Mouse (Mus musculus): ENCODE data around the gene Flt3l.
"Not testable (repeated sequence)": the region's sequence is repeated elsewhere in the genome, so short reads cannot be mapped to it uniquely, and the experiment has no call there.

The Flt3l gene

DNA sequence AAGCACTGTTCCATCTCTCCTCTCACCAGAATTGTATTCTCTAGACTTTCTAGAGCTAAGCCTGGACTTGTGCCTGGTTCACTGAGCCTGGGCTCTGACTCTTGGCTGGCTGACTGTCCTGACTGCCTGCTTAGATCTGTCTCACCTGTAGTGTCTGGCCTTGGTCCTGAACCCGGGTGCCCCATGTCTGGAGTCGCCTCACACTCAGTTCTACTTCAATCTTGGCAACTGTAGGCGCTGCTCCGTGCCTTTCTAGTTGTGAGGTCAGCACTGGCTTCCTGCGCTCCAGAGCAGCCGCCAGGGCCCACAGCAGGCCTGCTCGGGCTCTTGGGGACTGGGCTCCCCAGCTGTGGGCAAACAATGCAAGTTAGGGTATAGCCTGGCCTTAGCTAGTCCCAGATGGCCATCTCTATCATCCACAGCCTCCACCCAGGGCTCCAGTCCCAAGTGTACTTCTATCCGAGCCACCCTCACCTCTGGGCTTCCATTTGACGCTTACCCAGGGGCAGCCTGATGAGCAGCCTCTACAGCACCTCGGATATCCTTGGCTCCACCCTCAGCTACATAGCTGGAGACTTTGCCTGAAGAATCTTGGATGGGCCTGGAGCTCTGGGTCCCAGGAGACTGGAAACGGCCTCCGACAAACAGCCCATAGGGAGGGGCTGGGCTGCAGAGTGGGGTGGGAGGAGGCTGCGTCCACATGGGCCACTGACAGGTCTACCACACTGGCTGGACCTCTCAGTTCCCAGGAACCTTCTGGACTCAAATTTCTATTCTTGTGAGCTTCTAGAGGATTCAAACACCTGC lies 8.3 kb upstream of the Flt3l start:
- no peak for DNase-seq (ENCODE audit: low spot score in 2 of 2)

DNA sequence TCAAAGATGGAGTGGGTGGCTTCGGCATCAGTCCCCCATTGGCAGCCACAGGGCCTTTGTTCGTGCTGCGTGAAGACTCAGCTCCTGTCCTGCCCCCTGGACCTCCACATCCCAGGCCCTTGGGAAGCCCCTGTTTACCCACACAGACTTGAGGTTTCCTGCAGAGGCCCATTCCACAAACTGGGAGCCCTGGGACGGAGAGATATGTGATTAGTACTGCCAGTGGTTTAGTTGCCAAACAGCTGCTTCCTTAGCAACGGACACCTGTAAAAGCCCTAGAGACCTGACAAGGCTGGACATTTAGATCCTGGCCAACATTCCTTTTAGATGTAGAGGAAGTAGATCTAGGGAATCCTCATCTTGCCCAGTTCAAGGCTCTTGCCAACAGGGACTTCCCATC lies 5.7 kb upstream of the Flt3l start:
- DNase-seq (ENCODE audit: low spot score in 2 of 2): no peak

DNA sequence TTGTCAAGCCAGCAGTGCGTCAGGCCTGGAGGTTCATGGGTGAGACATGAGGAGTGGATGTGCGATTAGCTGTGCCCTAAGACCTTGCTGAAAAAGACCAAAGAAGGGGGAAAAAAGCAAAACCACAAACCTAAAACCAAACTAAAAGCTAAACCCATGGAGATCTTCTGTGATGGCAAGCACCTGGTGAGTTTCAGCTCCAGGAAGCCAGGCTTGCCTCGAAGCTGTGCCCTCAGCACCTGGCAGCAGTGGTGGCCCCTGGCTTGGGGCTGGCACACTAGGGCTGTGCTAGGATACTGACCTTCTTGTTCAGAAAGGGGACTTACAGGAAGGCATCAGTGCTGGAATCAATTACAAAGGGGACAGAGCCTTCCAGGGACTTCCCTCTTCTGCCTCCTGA lies 5.1 kb upstream of the Flt3l start:
- DNase-seq (ENCODE audit: low spot score in 2 of 2): no peak

DNA sequence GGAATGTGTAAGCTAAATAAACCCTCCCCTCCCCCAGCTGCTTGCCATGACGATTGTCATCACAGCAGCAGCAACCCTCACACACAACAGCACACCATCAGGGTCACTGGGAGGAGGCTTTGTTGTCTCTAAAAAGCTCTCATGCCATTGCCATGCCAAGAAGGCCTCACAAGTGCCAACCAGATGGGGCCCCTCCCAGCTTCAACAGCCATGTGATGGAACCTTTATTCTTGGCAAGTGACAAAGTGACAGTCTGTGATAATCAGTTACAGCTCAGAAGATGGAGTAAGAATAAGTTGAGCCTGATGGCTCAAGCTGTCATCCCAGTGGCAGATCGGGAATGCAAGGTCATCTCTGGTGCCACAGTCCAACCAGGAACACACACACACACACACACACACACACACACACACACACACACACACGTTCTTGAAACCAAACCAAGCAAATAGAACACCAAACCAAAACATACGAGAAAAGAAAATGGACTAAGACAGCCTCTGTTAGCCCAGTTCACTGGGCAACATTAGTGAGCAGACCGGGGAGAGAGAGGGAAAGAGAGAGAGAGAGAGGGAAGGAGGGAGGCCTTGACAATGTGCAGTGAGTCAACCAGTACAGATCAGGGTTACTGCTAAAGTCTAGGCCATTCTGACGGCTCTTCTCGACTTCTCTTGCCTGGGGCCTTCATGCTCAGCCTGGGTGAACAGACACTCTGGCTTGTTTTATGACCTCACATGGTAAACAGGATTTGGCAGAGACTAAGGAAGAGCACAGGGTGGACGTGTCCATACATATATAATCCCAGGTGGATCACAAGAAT lies 3.9 kb upstream of the Flt3l start:
- DNase-seq (ENCODE audit: low spot score in 2 of 2): no peak

DNA sequence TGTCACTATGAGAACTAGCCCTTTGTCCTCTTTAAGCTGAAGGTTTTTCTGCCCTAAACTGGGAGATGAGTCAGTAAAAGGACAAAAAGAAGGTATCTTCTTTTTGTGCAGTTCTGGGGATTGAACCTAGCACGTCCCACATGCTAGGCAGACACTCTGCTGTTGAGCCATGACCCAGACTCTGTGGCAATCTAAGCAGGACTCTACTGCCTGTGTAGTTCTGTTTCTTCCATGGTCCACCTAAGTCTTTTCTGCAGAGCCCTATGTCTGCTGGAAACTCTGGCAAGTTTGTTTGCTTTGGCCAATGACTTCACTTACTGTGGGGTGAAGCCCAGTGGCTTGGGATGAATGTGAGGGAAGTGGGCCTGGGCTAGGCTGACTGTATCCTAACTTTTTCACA lies 2.2 kb upstream of the Flt3l start:
- no peak for DNase-seq (ENCODE audit: low spot score in 2 of 2)

DNA sequence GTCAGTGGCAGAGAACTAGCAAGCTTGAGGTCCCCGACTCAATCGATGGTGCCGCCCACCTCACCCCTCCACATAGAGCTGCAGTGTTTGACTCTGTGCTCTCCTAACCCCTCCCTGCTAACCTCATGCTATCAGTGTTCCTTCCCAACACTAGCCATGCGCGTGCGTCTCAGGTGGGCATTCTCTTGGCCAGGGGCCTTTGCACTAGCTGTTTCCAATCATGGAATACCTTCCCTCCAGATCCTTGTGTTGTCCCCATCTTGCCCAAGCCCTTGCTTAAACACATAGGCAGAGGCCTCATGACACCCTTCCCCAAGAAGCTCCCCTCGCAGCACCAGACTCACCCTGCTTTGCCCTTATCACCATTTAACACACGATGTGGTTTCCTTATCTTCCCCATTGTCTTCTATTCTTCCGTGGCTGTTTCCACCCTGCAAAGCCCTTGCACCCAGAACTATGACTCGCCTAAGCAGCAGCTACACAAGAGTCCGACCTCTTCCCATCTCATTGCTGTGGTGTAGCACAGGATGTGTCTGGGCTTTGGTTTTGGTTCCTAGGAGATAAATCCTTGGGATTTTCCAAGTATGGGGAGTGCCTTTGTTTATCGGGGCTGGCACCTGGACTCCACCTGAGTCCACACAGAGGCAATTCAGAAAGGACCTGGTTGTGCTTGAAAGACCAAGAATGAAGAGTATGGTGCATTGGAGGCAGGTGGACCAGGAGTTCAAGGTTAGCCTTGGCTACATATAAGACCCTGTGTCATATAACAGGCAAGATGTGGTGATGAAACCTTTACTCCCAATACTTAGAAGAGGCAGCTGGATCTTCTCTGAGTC lies 1.2 kb upstream of the Flt3l start:
- DNase-seq (ENCODE audit: low spot score in 2 of 2): no peak

DNA sequence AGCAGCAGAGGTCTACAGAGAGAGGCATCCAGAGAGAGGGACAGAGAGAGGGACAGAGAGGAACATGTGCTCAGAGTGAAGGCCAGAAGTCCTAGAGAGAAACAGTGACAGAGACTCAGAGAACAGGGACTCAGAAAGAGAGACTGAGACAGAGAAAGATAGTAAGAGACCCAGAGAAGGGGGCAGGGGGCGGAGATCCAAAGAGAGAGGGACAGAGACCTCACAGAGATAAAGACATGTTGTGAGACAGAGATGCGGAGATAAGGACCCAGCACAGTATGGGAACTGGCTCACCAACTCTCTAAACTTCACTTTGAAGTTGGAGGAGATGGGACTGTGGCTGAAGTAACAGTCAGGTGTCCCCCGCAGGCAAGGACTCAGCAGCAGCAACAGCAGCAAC lies 862 bp downstream of the Flt3l start:
- DNase-seq (ENCODE audit: low spot score in 2 of 2): no peak

DNA sequence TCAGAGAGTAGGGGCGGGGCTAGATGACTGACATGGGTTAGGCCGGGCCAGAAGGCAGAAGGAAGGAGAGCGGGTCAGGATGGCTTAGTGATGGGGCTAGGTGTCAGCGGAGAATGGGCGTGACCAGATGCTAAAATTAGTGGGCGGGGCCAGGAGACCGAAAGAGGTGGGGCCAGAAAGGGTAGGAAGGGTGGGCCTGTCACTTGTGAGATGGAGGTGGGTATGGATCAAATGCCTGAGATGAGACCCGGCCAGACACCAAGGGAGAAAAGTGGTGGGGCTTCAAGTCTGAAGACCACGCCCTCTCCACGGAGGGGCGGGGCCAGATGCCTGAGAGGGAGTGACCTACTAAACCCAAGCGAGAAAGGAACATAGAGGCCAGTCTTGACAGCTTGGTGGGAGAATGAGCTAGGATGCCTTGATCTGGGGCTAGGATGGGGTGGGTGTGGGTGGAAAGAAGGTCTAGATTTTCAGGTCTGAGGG lies 1.6 kb downstream of the Flt3l start:
- DNase-seq (ENCODE audit: low spot score in 2 of 2): no peak

DNA sequence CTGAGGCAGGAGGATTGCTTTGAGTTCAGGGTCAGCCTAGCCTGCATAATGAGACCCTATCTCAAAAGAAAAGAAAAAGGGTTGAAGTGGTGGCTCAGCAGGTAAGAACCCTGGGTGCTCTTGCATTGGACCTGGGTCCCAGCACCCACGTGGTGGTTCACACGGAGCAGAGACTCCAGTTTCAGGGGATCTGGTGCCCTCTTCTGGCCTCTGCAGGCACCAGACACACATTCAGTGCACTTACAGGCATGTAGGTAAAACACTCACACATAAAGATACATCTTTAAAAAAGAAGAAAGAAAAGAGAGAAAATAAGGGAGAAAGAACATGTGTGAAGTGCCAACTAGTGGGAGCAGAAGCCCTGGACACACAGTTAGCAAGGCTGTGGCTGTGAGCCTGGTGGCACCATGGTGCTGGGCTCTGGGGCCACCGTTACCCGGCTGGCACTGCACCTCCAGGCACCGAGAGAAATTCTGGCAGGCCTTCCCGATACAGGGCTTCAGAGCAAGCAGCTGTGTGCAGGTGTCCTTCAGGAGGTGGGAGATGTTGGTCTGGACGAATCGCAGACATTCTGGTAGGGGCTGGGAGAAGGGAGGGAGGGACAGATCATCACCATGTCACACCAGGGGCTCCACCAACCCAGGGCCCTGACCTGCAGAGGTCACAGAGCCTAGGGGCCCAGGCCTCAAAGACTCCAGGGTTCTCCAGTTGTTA lies 2.6 kb downstream of the Flt3l start:
- no peak for DNase-seq (ENCODE audit: low spot score in 2 of 2)

DNA sequence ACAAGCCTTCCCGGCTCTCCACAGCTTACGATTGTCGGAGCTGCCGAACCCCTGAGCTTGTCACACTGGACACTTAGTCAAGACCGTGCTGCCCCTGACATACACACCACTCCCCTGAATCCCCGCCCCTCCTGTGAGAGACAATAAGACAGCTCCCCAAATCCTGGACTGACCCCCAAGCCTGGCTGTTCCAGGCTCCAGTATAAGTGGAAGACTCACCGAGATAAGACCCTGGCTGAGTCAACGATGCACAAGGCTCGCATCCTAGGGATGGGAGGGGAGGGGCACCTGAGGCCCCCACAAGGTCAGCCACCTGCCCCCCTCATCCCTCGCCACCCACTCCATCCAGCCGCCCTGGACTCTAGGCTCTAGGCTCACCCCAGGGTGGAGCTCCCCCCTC lies 4.4 kb downstream of the Flt3l start:
- no peak for DNase-seq (ENCODE audit: low spot score in 2 of 2)

DNA sequence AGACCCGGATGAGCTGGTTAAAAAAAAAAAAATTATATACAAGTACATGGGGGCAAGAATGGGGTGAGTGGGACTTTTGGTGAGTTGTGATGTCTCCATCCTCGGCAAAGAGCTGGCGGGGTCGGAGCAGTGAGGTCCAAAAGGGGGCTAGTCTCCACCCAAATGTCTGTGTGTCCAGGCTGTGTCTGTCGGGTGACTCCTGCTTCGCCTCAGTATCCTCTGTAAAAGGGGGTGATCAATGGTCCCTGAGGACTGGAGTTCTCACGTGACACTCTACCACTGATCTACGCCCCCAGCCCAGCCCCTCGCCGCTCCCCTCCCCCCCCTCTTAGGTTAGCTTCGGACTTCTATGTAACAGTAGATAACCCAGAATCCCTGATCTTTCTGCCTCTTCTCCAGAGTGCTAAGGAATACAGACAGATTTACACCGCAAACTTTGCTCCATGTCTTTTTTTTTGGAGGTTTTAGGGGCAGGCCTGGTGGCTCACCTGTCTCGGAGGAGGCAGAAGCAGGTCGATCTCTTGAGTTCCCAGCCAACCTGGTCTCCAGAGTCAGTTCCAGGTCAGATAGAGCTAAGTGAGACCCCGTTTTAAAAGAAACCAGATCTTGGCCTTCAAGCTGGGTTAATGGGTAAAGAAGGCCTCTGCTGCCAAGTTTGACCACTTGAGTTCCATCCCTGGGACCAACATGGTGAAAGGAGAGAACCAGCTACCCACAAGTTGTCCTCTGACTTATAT lies 6.3 kb downstream of the Flt3l start:
- no peak for DNase-seq (ENCODE audit: low spot score in 2 of 2)

DNA sequence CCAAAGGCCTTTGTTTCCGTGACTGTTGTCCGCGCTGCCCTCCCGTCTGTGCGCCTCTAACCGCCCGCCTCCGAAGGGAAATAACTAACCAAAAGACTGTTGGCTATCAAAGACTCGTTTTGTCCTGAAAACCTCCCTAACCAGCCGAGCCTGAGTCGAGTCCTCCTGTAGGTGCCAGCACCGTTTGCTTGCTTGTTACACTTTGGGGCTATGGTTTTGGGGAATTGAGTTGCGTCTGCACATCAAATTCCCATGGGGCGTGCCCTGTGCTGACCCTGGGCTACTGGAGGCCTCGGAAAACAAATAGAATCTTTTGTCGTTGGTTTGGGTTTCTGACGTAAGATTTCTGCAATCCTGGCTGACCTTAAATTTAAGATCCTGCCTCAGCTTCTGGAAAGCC lies 6.9 kb downstream of the Flt3l start:
- no peak for DNase-seq (ENCODE audit: low spot score in 2 of 2)

DNA sequence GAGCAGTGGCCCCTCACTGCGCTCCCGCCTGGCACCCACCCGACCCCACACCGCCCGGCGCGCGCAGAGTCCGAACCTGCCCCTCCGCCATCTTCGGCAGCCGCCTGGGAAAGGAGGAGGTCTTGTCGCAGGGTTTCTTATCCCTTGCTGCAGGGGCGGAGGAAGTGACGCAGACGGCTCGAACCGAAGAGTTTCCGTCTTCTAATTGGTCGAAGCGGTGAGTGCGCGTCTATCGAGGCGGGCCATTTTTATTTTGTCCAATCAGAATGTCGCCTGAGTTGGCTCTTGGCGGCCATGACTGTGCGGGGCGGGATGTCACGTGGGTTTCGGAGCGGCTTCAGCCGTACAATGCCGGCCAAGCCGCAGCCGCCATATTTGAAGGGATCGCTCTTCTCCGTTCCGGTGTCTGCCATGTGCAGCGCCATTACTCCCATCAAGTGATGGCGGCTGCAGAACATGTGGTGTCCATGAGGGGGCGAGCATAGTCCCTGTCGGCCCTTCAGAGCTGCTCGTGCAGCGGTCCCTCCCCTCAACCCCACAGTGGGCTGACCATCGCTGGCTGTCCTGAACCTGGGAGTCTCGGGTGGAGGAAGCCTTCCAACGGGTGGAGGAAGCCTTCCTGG lies 7.5 kb downstream of the Flt3l start, which contains the start of gene Rpl13a:
TSS of gene Rpl13a (minus strand) at position 138 of the 623 bp plus-strand sequence.
- DNase-seq (ENCODE audit: low spot score in 2 of 2): peak; percentile 97 to 99

DNA sequence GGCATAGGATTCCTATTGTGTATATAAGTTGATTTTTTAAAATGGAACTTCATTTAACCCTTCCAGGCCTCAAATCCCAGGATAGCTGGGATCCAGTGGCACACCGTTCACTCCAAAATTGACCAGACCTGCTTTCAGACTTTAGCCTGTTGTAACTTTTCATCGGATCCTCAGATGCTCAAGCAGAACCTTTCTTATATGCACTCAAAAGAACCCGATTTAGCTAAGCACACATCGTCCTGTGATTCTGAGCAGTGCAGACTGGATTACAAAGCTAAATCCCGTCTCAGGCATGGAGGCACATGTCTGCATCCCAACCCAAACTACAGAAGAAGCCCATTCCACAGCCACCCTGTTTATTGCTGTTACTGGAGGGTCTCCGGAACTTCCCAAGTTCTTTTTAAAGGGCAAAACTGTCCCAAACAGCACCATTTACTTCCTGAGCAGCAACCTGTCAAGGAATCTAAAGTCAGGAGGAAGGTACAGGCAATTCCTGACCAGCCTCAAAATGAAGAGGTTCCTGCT lies 8.5 kb downstream of the Flt3l start:
- no peak for DNase-seq (ENCODE audit: low spot score in 2 of 2)

DNA sequence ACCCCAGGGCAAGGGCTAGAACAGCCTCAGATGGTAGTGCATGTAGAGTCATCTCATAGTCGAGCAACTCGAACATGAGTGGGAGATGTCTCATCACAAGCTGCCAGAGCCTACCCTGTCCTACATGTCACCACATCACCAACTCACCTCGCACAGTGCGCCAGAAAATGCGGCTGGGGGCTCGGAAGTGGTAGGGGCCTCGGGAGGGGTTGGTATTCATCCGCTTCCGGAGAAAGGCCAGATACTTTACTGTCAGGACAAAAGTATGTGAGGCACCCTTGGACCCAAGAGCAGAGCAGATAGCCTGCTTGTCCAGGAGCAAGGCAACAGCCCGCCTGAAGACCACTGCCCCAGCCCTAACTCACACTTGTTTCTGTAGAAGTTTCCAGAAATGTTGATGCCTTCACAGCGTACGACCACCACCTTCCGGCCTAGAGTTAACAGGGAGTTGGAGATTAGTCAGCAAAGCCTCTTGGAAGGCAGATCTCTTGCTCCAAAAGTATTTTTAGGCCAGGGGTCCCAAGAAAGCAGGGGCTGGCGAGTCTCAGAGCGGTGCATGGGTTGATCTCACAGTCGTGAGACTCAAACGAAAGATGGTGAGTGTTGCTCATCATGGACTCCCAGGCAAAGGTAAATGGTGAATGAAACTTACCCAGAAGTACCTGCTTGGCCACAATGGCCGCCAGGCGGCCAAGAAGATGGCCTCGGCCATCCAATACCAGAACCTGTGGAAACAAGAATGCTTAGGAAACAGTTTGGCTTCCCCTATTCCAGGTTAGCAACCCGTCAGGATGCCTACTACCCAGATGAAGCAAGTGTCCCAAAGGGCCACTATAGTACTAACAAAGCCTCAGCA lies 9.2 kb downstream of the Flt3l start:
- no peak for DNase-seq (ENCODE audit: low spot score in 2 of 2)

DNA sequence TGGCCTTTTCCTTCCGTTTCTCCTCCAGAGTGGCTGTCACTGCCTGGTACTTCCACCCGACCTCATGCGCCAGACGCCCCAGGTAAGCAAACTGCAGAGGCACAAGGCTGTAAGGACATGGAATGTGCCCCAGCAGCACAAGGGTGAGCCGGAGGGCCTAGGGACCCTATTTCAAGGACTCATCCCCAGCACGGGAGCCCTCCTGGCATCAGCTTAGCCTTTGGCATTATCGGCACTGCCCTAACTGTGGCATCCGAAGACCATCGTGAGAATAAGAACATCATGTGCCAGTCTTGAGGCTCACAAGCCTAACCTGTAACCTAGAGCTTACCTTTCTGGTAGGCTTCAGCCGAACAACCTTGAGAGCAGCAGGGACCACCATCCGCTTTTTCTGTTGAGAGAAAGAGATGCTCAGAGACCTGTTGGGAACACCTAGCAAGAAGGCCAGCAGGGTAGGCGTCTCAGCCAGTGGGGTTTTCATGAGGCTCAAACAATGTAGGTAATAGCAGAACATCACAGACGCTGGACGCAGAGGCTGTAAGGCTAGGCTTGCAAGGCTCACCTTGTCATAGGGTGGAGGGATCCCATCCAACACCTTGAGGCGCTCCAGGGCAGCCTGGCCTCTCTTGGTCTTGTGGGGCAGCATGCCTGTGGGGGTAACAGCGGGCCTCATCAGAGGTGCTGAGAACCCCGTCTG lies 9.9 kb downstream of the Flt3l start:
- no peak for DNase-seq (ENCODE audit: low spot score in 2 of 2)

DNA sequence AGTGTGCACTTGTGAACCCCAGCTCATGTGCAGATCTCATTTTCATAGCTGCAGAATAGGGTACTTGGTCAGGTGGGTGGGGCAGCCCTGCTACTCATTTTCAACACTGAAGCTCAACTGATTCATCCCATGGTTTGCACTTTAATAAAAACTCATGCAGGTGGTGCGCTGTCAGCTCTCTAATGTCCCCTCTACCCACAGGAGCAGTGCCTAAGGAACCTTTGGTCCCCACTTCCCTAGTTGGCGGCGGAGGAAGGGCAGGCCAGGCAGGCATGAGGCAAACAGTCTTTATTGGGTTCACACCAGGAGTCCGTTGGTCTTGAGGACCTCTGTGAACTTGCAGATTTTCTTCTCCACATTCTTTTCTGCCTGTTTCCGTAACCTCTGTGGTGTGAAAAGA lies 10.6 kb downstream of the Flt3l start:
- not testable (repeated sequence) for DNase-seq (ENCODE audit: low spot score in 2 of 2)

DNA sequence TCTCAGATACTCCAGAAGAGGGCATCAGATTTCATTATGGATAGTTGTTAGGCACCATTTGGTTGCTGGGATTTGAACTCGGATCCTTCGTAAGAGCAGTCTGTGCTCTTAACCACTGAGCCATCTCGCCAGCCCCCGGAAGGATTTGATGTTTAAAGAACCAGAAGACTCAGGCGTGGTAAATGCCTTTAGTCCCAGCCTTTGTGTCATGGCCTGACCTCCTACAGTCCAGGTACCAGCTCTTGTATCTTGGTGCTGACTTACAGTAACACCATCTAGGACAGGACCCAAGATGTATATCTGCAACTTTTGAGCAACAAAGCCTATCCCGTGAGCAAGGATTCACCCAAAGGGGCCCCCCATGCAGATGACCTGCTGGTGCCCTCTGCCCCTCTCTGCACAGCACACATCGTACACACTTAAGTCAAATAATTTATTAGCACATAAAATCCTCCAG lies 11.1 kb downstream of the Flt3l start:
- DNase-seq (ENCODE audit: low spot score in 2 of 2): no peak

All from urinary bladder, postnatal 4 days (tissue).